Mouse (Mus musculus) heart, embryonic 16.5 days (tissue): ENCODE data around the gene Ahsg. TPM values are rescaled to one million over a fixed set of nuclear protein-coding genes. Genes with fewer than 3 reads are reported as not detected.

Source experiments
- ATAC-seq: fragments of 200-750 bp; cut with Nextera tagmentation; replicated peaks from 2 replicates; pipeline ENCODE4 v1.8.0; 2017; ENCODE audit warnings: moderate number of reproducible peaks; ENCODE audit not compliant: insufficient read depth, low FRiP score; ENCODE audit errors: extremely low read depth
- H3K27ac ChIP-seq: fragments of 300-500 bp; sonication (generic); 2 replicates; pipeline ENCODE4 v1.5.1; 2014; ENCODE audit warnings: mild to moderate bottlenecking, low read length, control low read depth, moderate library complexity
- H3K27me3 ChIP-seq: fragments of 300-500 bp; sonication (generic); 2 replicates; pipeline ENCODE4 v1.6.1; 2014; ENCODE audit warnings: low read length, mixed read lengths; ENCODE audit not compliant: control insufficient read depth, insufficient read depth
- H3K36me3 ChIP-seq: fragments of 300-500 bp; sonication (generic); 2 replicates; pipeline ENCODE4 v1.6.1; 2014; ENCODE audit not compliant: control insufficient read depth, insufficient read depth
- H3K4me1 ChIP-seq: fragments of 300-500 bp; sonication (generic); 2 replicates; pipeline ENCODE4 v1.6.1; 2014; ENCODE audit warnings: low read length, mixed read lengths; ENCODE audit not compliant: control insufficient read depth, insufficient read depth
- H3K4me2 ChIP-seq: fragments of 300-500 bp; sonication (generic); 2 replicates; pipeline ENCODE4 v1.6.1; 2014; ENCODE audit warnings: low read depth, mild to moderate bottlenecking, control low read depth, low read length
- H3K4me3 ChIP-seq: fragments of 300-500 bp; sonication (generic); 2 replicates; pipeline ENCODE4 v1.5.1; 2014; ENCODE audit warnings: mild to moderate bottlenecking, control low read depth, low read length
- H3K9ac ChIP-seq: fragments of 300-500 bp; sonication (generic); 2 replicates; pipeline ENCODE4 v1.6.1; 2014; ENCODE audit warnings: low read length, control low read depth
- H3K9me3 ChIP-seq: fragments of 300-500 bp; sonication (generic); replicated peaks from 2 replicates; pipeline ENCODE4 v1.6.1; 2016; ENCODE audit warnings: low read length; ENCODE audit not compliant: control insufficient read depth
- WGBS: fragments of 180-500 bp; shearing (Covaris S2); extraction: QIAGEN DNeasy Blood & Tissue Kit; methylation state at CpG from one replicate; pipeline ENCODE4 v1.1.7; 2014; 5-methylcytosine and 5-hydroxymethylcytosine counted together
- polyA plus RNA-seq: library from polyadenylated mRNA; unstranded; fragments of >200 nt; fragmentation: Nextera tagmentation; extraction: Ambion mirVana; gene quantifications from 2 replicates; pipeline ENCODE4 v1.2.1, GENCODE M21; 2015

The Ahsg gene
- polyA plus RNA-seq, 1 experiment from 2014 or later = 13.0 TPM

DNA sequence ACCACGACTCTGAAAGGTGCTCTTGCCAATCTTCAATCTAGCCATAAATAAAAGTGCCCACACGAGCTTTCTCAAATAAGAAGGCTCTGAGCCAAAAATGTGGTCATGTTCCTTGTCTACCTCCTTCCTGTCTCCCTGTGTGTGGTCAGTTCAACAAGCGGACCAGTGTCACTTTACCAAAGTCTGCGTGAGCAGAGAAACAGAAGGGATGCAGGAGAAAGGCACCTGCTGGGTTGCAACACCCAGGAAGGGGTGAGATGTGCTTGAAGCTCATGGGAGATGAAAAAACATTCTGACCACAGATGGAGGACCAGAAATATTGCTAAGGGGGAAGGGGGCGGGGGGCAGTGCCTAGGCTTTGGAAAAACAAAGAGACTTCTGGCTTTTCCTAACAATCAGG is 8.3 kb downstream of the Ahsg start:
- no peaks in the 10 kb centered on the region for H3K27me3 ChIP-seq
- H3K36me3 ChIP-seq = no peaks in the 10 kb centered on the region
- H3K4me1 ChIP-seq = no peaks in the 10 kb centered on the region
- 54% methylated on average over 5 of the region's 5 CpGs for WGBS
- no peak overlapping the region for H3K9ac ChIP-seq
- no peaks in the 10 kb centered on the region for H3K9me3 ChIP-seq
- no peak overlapping the region for H3K27ac ChIP-seq
- ATAC-seq = no peak
- H3K4me3 ChIP-seq = no peak overlapping the region
- no peak overlapping the region for H3K4me2 ChIP-seq

DNA sequence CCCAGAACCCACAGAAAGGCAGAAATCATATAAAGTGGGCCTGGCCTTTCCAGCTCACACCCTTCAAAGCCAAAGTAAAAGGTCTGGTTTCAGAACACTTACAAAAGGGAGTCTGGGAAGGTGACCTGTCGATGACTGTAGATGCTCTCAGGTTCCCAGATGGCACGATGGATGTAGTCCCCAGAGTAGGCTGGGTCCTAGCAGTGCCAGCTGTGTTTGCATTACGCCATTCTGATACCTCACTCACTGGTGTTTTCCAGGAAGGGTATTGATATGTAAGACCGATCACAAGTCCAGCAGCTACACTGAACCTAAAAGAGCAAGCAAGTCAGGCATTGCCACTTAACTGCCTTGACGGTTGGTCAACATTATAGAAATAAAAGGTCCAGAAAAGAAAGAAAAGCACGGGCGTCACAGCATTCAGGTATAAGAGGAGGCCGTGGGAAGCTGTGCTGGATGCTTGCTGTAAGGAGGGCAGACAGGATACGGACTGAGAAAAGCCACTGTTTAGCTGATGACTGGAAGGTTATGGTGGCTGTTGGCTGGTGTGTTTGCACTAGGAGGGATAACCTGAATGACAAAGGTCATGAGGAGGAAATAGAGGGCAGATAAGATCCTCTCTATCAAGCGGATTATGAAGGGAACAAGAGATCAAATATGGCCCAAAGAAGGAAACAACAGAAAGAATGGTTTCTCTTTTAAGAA is 8.9 kb downstream of the Ahsg start:
- WGBS = 67% methylated on average over 10 of the region's 10 CpGs
- ATAC-seq = no peak
- Histone ChIP-seq H3K9ac (no peak overlapping the region), H3K4me1 (no peaks in the 10 kb centered on the region), H3K27ac (no peak overlapping the region), H3K4me2 (no peak overlapping the region), H3K4me3 (no peak overlapping the region), H3K27me3 (no peaks in the 10 kb centered on the region), H3K36me3 (no peaks in the 10 kb centered on the region), H3K9me3 (no peaks in the 10 kb centered on the region)

GRCm38 (mm10) chr16:22901326-22901725 is 10.2 kb downstream of the Ahsg start:
- no peaks in the 10 kb centered on the region for H3K27me3 ChIP-seq
- H3K9ac ChIP-seq = no peak overlapping the region
- H3K4me3 ChIP-seq = no peak overlapping the region
- no peaks in the 10 kb centered on the region for H3K4me1 ChIP-seq
- WGBS = 72% methylated on average over 3 of the region's 3 CpGs
- H3K4me2 ChIP-seq = no peak overlapping the region
- H3K36me3 ChIP-seq = no peaks in the 10 kb centered on the region
- no peak overlapping the region for H3K27ac ChIP-seq
- no peaks in the 10 kb centered on the region for H3K9me3 ChIP-seq
- no peak for ATAC-seq

DNA sequence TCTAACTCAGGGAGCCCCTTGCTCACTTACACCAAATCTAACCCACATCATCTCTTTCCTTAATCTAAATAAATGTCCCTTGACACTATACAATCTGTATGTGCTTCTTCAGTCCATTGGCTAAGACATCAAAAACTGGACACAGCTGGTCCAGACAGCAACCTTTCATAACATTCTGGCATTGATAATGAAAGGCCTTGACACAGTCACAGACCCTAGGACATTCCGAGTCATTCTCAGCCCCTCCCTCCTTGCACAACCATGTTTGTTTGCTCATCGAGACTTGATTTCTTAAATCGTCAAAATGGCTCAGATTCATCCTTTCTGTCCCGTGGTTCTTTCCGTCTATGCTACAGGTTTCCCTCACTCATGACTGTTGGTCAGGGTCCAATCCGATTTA is 18.2 kb downstream of the Ahsg start:
- 83% methylated on average over 6 of the region's 6 CpGs for WGBS
- H3K4me3 ChIP-seq = no peak overlapping the region

GRCm38 (mm10) chr16:22911986-22912385 is 20.9 kb downstream of the Ahsg start:
- Histone ChIP-seq H3K27me3 (no peaks in the 10 kb centered on the region), H3K4me1 (no peaks in the 10 kb centered on the region), H3K9ac (no peak overlapping the region), H3K27ac (no peak overlapping the region), H3K4me3 (no peak overlapping the region), H3K4me2 (no peak overlapping the region), H3K9me3 (no peaks in the 10 kb centered on the region), H3K36me3 (no peaks in the 10 kb centered on the region)
- ATAC-seq = no peak
- WGBS = 75% methylated on average over 3 of the region's 3 CpGs

More for the DNA sequence above, 18.2 kb downstream of the Ahsg start:
- H3K4me1 ChIP-seq = no peaks in the 10 kb centered on the region
- no peak for ATAC-seq
- H3K27me3 ChIP-seq = no peaks in the 10 kb centered on the region
- no peak overlapping the region for H3K9ac ChIP-seq
- H3K9me3 ChIP-seq = no peaks in the 10 kb centered on the region
- H3K4me2 ChIP-seq = no peak overlapping the region
- no peaks in the 10 kb centered on the region for H3K36me3 ChIP-seq
- H3K27ac ChIP-seq = no peak overlapping the region

DNA sequence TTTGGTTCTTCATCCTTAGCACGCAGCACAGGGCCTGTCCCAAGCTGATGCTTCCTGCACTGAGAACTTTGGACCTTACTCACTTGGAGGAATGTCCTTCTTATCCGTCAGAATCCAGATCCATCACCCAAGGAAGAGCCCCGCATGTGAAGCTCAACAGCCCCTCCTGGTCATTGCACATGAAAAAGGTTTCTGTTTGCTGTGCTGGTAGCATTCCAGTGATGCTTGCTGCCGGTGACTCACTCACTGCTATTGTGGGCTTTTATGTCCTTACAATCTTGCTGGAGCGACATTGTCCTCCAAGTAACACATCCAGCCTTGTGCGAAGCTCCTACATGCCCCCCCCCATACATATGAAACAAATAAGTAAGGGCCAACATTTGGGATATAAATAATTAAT is 21.8 kb downstream of the Ahsg start:
- Histone ChIP-seq H3K4me1 (no peaks in the 10 kb centered on the region), H3K27ac (no peak overlapping the region), H3K9me3 (no peaks in the 10 kb centered on the region), H3K9ac (no peak overlapping the region), H3K4me2 (no peak overlapping the region), H3K4me3 (no peak overlapping the region), H3K27me3 (no peaks in the 10 kb centered on the region), H3K36me3 (no peaks in the 10 kb centered on the region)
- 64% methylated on average over 6 of the region's 6 CpGs for WGBS
- ATAC-seq = no peak

DNA sequence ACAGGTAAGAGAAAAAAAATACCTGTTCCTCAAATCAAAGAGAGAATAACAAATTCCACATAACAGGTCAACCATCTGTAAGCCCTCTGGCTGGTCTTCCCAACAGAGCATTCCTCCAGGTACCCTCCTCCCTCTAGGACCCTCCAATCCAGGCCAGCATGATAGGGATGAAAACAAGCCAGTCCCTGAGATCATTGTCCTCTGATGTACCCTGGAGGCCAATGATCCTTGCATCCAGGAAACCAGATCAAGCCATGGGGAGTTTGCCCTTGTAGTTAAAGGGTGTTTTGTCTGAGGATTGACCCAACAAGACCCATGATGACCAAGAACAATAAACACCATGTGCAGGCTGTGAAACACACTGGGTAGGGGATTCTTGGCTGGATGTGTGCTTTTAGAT is 23.2 kb downstream of the Ahsg start:
- no peak for ATAC-seq

DNA sequence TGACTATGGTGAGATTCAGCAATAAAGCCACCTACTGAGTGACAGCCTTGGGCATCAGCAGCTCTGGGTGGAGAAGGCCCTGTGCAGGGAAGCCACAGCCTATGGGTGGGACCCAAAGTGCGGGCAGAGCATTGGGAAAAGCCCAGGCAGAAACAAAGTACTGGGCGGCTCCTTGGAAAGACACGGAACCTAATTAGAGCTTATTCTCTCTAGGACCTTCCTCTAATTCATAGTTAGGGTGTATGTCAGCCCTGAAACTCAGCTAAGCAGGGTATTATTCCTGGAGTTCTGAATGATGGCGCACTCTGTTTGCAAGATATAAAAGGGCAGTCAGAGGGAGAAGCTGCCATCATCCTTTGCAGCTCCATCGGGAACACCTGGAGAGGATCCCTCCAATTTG is 27.0 kb downstream of the Ahsg start, which contains the start of gene Fetub:
Gene Fetub, plus strand, starts transcription at position 301 of the 400 bp plus-strand sequence.
- no peak within 1 kb of the TSS for H3K4me3 ChIP-seq
- no peak within 1 kb of the TSS for H3K9ac ChIP-seq
- H3K36me3 ChIP-seq = no peaks in the 10 kb centered on the region
- no peaks in the 10 kb centered on the region; the same call in 1 of the 2 replicates for H3K4me1 ChIP-seq
- no peaks in the 10 kb centered on the region for H3K9me3 ChIP-seq
- ATAC-seq = no peak
- 79% methylated on average over 5 of the region's 5 CpGs for WGBS
- H3K4me2 ChIP-seq = no peak within 1 kb of the TSS
- no peaks in the 10 kb centered on the region for H3K27me3 ChIP-seq
- no peak within 1 kb of the TSS for H3K27ac ChIP-seq

More for the DNA sequence above, 23.2 kb downstream of the Ahsg start:
- H3K4me2 ChIP-seq = no peak overlapping the region
- no peaks in the 10 kb centered on the region for H3K4me1 ChIP-seq
- H3K9me3 ChIP-seq = no peaks in the 10 kb centered on the region
- H3K9ac ChIP-seq = no peak overlapping the region
- H3K4me3 ChIP-seq = no peak overlapping the region
- H3K27me3 ChIP-seq = no peaks in the 10 kb centered on the region
- H3K27ac ChIP-seq = no peak overlapping the region
- no peaks in the 10 kb centered on the region for H3K36me3 ChIP-seq

DNA sequence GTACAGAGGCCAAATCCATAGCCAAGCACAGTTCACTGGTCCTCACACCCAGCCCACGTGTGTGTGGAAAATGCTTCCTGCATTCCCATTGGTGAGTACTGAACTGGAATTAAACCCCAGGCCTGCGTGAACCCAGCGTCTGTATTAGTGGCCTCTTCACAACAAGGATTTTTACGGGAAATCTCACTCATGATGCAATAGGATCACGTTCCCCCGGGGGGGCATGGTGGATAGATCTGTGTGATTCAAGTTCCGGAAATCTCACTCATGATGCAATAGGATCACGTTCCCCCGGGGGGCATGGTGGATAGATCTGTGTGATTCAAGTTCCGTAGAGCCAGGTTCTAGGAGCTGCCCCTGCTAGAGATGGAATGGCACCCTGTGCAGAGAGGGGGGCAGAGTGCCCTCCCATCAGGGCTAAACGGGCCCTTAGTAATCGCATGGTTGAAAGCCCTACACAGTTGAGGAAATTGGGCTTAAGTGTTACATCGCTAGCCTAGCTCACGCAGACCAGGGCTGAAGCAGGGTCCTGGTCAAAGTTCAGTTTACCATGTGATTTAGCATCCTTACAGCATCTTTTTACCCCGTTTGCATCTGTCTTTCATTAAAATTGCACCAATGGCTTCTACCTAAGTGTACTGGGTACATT is 27.7 kb downstream of the Ahsg start:
- no peak for ATAC-seq
- H3K36me3 ChIP-seq = no peaks in the 10 kb centered on the region
- no peaks in the 10 kb centered on the region; the same call in 1 of the 2 replicates for H3K4me1 ChIP-seq
- 76% methylated on average over 15 of the region's 15 CpGs for WGBS
- no peak overlapping the region for H3K4me3 ChIP-seq
- H3K9ac ChIP-seq = no peak overlapping the region
- H3K4me2 ChIP-seq = no peak overlapping the region
- H3K27ac ChIP-seq = no peak overlapping the region
- H3K9me3 ChIP-seq = no peaks in the 10 kb centered on the region
- no peaks in the 10 kb centered on the region for H3K27me3 ChIP-seq
